Mouse (Mus musculus) heart, adult 9 months (tissue): ENCODE data around the gene Get4.

ENCODE experiments used
- DNase-seq, 2 experiments: peaks; one replicate each; pipeline ENCODE4 v3.0.0; 2022; ENCODE audit warnings: low spot score in 2 of 2

The Get4 gene

DNA sequence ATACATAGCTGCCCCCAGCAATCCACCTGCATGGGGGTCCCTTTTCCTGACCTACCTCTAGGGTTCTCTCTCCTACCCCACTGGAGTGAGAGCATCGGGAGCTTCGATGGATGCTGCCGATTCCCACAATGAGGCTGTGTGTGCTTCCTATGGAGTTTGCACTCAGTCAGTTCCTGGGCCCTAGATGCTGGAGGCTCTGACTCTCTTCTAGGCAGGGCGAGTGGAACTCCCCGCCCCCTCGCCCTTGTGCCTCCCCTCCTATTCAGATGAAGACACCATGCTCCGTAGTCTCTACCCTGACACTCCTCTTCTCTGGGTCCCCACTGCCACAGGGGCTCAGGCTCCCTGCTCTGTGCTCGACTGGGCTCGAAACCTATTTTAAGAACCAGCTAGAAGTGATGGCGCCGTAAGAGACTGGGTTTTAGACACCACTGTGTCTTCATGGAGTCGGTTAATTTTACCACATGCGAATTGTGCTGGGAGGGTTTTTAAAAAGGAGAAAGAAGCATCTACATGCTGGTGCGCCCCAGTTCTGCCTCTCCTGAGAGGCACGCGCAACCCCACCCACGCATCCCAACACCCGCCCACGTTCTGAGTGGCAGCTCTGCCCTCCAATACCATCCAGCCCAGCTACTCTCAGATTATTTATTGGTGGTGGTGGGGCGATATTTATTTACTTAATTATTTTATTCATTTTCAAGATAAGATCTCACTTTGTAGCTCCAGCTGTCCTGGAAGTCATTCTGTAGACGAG is 65.8 kb downstream of the Get4 start:
- no peak for DNase-seq
